Mouse (Mus musculus): ENCODE data around the gene Hlcs. TPM values are rescaled to one million over a fixed set of nuclear protein-coding genes. Genes with fewer than 3 reads are reported as not detected.

Gene Hlcs
- total RNA-seq, 2 experiments from 2014 or later = 14.8 to 16.5 TPM

DNA sequence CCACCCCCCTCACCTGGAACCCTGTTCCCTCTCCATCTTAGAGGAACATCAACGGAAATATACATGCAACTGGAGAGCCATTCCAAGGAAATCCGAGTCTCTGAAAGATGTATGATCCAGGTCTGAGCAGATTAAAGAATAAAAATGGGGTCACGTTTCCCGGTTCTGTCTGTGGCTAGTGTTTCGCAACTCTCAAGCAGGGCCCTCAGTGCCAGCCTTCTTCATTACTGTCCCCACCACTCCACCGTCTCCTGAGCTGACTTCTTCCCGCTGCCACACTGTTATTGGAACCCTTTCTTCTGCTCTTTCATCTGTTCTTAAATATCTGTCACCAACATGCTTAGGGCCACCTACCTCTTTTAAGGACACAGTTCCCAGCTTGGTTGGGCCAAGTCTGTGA, 200.2 kb downstream of the Hlcs start:
- DNase-seq (ENCODE audit: low spot score in 2 of 2) = no peak

- DNase-seq (ENCODE audit: low spot score in 2 of 2) = no peak
These were observed 215.5 kb downstream of the Hlcs start for GRCm38 (mm10) chr16:94097724-94098455.

GRCm38 (mm10) chr16:94096479-94096878, 216.9 kb downstream of the Hlcs start:
- no peak for DNase-seq (ENCODE audit: low spot score in 2 of 2)

DNA sequence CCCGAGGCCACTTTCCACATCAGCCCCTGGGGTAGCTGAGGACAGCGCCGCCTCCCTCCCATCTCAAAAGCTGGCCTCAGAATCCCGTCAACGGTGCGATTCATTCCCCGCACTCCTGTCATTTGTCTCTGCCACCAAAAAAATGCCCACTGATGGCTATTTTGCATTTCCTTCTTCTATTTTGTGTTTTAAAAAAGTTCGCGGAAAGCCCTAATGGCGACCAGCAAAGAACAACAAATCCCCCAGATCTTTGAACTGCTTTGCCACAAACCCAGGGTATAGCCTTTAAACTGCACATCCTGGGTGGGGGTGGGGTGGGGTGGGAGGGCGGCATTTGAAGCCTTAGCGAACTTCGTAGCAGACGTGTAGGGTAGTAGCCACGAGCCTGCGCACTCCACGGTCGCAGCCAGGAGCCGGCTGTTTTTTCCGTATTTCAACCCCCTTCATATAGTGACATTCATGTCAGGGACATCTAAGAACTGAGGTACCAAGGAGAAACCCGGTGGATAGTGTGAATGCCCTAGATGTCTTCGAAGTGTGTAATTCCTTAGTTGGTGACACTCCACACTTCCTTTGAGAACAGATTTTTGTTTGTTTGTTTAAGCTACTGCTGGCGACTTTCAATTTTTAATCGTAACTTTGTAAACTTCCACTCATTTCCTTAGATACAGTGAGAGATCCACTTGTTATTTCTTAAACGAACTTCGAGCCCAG, 218.1 kb downstream of the Hlcs start:
- DNase-seq (ENCODE audit: low spot score in 2 of 2) = no peak

DNA sequence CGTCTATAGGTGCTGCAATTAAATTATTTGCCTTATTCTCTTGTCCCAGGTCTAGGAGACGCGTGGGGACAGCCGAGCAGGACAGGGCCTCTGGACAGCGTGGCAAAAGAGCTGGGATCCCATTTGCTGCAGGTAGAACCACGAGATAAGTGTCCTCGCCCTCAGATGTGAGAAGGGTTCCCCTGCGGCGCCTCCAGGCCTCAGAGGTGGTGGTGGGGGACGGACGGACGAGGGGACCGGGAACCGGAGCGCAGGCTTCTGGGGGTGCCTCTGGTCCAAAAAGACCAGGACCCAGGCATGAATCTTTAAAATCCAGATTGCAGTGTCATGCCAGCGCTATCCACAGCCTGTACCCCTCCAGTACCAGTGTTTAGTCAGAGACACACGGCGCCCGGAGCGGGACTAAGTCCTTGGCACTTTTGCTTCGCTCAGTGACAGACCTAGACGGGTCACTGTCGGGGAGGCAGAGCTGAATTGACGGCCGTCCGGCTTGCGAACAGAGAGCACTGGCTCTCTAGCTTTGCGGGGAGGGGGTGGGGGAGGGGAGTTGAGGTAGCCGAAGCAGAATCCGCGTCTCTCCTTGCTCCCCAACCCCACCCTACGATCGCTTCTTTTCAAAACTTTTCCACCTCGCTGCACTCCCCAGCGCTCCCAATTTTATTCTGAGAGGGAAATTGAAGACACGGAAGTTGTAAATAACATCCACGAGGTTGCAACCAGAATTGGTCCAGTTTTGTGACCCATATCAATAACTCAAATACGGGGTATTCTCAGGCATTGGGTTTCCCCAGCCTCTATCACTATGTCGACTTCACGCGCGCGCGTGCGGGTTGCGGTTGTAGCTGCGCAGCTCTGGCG, 218.9 kb downstream of the Hlcs start:
- no peak for DNase-seq (ENCODE audit: low spot score in 2 of 2)

- DNase-seq (ENCODE audit: low spot score in 2 of 2) = no peak
These were observed 220.1 kb downstream of the Hlcs start for GRCm38 (mm10) chr16:94093151-94093863.

DNA sequence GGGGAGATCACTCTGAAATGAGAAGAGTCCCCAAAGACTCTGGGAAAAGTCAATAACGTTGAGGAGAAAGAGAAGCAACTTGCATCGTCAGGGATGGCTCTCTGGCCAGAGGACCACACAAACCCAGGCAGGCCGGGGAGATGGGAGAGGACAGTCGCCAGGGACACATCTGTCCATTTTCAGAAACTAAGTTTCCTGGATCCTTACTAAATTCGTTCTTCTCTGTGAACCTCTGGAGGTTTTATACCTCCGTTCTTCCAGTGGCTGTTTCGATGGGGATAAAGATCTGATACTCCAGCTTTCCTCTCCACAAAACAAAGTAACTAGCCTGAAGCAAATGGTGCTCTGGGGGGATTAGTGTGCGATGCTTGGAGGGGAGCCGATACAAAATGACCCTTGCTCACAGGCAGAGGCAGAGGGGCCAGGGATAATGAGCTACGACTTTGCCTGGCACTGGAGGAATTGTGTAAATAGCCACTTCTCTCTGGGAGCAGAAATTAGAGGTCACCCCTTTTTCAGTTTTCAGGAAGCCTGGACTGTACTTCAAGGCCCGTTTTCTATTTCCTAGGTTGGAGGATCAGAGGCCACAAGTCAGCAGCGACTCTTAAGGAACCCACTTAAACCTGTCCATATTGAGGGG, 220.7 kb downstream of the Hlcs start:
- no peak for DNase-seq (ENCODE audit: low spot score in 2 of 2)

DNA sequence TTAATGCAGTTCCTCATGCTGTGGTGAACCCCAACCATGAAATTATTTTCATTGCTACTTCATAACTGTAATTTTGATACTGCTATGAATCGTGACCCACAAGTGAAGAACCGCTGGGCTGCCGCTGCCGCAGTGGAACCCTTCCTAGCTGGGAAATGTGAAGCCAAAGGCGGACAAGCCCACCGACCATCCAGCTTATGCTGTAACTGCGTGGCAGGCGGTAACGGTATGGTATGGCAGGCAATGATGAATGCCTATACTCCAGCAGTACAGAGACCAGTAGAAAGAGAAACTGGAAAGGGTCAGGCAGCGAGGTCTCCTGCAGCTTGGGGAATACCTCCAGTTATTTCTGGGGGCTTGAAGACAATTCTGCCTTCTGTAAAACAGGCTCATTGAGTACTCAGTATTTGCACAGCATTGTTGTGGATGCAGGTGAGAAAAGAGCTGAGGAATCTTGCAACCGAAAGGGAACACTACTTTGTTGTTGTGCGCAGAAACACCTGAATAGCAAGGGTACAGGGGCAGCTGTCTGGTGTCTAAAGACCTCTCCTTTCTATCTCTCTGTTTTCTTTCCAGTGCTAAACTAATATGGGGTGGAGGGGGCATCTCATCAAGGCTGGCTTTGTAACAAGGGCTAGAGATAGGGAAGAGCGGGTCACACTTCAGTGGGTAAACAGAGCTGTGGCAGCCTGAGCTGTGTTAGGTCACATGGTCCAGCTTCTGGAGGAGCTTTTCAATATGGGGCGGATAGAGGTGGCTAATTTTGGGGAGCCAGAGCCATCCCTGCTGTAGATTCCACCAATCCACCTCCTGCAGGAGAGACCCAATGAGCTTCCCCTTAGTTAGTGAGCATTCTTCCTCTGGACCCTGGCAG, 224.3 kb downstream of the Hlcs start:
- no peak for DNase-seq (ENCODE audit: low spot score in 2 of 2)

- no peak for DNase-seq (ENCODE audit: low spot score in 2 of 2)
These were observed 225.1 kb downstream of the Hlcs start for GRCm38 (mm10) chr16:94088226-94088748.

GRCm38 (mm10) chr16:94087570-94088225, 225.7 kb downstream of the Hlcs start:
- DNase-seq (ENCODE audit: low spot score in 2 of 2) = no peak

DNA sequence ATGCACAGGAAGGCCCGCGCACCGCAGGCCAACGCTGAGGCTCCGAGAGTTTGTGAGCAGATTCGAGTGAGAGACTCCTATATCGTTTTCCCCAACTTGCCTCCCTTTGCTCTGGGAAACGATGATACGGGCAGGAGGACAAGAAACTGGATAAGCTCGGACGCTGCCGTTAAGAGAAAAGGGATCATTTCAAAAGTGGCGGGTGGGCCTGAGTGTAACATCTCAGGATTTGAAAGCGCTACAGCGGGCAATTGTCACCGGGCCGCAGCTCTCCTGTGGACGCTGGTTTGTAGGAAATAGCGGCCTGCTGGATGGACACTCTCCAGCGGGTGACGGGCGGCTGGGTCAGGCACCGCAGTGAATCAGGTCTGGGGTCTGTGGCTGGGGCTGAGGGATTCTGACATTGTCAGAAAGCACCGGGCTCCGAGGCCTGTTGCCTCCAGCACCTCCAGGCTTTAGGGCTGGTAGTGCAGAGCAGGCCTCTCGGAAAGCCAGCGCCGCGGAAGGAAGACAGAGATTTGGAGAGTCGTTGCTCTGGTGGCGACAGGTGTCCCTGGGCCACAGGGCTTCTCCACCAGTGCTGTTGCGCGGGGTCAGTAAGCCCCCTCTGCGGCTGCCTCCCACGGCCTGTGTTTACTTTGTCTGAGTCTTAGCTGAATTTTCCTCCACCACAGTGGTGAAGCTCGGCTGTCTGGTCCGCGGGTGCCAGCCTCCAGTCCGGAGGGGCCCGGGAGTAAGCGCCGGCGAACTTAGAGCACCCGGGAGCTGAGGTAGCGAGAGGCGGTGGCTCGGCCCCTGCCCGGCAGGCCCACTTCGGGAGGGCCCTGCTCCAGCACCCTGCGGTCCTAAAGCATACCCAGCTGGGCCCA, 226.4 kb downstream of the Hlcs start:
- DNase-seq (ENCODE audit: low spot score in 2 of 2) = no peak

DNA sequence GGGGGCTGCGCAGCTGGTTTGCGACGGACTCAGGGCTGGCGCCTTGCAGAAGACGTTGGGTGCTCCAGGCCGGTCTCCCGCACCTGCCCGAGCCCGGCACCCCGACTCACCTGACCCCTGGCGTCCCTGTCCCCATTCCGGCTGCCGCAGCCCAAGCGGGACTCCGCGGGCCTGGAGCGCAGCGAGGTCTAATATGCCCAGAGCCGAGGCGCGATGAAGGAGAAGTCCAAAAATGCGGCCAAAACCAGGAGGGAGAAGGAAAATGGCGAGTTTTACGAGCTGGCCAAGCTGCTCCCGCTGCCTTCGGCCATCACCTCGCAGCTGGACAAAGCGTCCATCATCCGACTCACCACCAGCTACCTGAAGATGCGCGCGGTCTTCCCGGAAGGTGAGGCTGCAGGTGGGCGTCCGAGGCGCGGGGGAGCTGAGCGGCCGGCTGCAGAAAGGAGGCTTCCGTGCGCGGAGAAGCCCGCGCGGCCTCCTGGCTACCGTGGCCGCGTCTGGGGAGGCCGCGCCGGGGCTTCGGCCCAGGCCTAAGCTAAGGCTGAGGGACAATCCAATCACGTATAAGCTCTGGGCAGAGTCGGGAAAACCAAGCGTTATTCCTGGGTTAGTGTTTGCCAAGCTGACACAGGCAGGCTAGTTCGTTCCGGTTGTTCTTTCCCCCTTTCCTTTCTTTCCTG, 227.6 kb downstream of the Hlcs start:
- no peak for DNase-seq (ENCODE audit: low spot score in 2 of 2)

- peak in 1 of 2 experiments; percentile 39 for DNase-seq (ENCODE audit: low spot score in 2 of 2)
These were observed 228.4 kb downstream of the Hlcs start, which contains the start of gene Sim2 for GRCm38 (mm10) chr16:94084711-94085602. Gene Sim2, plus strand, starts transcription at chr16:94084931.

DNA sequence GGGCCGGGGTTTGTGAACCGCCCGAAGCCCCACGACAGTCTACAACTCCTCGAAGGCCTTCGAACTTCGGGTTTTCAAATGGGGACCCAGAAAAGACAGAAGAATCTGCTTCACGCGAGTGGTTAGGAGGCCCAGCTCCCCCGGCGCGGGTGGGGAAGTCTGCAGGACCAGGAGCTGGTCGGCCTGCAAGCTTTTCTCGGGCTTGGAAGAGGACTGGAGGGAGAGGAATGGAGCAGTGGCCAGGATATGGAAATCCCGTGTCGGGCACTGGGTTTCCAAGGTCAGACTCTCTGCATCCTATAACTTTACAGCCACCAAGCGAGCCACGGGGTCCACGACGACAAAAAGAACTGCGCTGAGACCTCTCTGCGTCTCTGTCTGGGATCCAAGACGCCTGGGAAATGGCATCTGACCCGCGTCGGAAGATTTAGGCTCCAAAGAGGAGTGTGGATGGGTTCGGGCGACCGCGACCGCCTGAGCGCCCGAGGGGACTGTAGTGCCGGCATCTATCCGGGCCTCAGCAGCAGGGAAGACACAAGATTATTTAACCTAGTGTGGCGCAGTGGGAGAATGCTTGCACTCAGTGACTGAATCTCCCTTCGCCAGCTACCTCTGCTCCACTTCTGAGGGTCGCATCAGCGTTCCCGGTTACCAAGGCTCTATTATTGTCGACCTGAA, 229.4 kb downstream of the Hlcs start:
- no peak for DNase-seq (ENCODE audit: low spot score in 2 of 2)
